Mouse (Mus musculus) small intestine, adult 2 months (tissue): ENCODE results near the gene Gm45753.
"Not testable (repeated sequence)": the region's sequence is repeated elsewhere in the genome, so short reads cannot be mapped to it uniquely, and the experiment has no call there.

Source experiments
- CTCF ChIP-seq: fragments of 200-500 bp; IDR thresholded peaks from 2 replicates; pipeline ENCODE4 v1.5.1; 2012; ENCODE audit warnings: low read depth, mild to moderate bottlenecking, control low read depth, inconsistent platforms, low read length, moderate library complexity, mixed read lengths; ENCODE audit not compliant: insufficient replicate concordance, insufficient read length; ENCODE audit errors: extremely low read depth
- POLR2A ChIP-seq: fragments of 200-500 bp; IDR thresholded peaks from 2 replicates; pipeline ENCODE4 v1.6.1; 2012; ENCODE audit warnings: low read depth, mild to moderate bottlenecking, control low read depth, inconsistent platforms, low read length, moderate library complexity

DNA sequence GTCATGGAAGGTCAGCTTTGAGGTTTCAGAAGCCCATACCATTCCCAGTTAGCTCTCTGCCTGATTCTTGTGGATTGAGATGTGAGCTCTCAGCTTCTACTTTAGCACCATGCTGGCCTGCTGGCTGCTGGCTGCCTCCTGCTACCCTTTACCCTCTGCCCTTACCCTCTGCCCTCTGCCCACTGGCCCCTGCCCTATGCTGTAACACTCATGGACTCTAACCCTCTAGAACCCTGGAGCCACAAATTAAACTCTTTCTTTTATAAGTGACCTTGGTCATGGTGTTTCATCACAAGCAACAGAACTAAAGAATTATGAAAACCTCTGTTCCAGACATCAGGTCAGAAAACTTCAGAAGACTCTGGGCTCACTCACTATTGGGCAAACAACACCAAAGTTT, 18.8 kb upstream of the Gm45753 start:
- TF ChIP-seq CTCF, POLR2A: not testable (repeated sequence)
